Mouse (Mus musculus) inflammation-experienced regulatory T-cells (primary cell): ENCODE data around the gene Olfr519. TPM values are rescaled to one million over a fixed set of nuclear protein-coding genes. Genes with fewer than 3 reads are reported as not detected.

ENCODE experiments used
- polyA plus RNA-seq, 2 experiments: library from polyadenylated mRNA; unstranded; fragments of 100-300 nt; shearing (Covaris generic); gene quantifications; one replicate each; pipeline ENCODE4 v1.2.1; 2017

The Olfr519 gene
- not detected for polyA plus RNA-seq

GRCm38 (mm10) chr7:108894320-108894719 lies at the start of gene Olfr519:
Olfr519 (minus strand) TSS chr7:108894420.

GRCm38 (mm10) chr7:108933794-108934731 lies 39.8 kb upstream of the Olfr519 start, which contains the start of gene Eif3f:
Eif3f (plus strand) TSS chr7:108934417.

GRCm38 (mm10) chr7:108929726-108930393 lies 35.6 kb upstream of the Olfr519 start, which contains the start of gene Nlrp10:
Nlrp10 (minus strand) TSS chr7:108930178.

DNA sequence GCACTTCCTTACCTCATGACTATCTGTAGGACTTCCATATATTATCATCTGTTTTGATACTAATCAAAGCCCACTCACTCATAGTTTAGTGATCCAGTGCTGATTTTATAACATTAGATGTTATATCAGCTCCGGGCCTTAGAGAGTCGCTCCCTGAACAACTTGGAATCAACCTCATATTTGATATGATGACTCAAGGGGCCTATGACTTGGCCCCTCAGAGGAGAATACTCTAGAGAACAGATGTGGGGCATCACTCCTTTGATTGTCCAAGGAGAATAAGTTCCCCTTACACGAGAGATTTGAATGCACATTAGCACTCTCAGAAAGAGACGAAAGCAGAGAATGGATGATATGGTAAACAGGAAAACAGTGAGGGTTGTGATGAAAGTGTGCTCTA lies 9.3 kb downstream of the Olfr519 start, which contains the start of gene Olfr518:
TSS of gene Olfr518 (minus strand) at position 101 of the 400 bp plus-strand sequence.

GRCm38 (mm10) chr7:108872279-108872678 lies 21.9 kb downstream of the Olfr519 start, which contains the start of gene Olfr517:
Olfr517 (minus strand) TSS chr7:108872379.

GRCm38 (mm10) chr7:108850429-108850828 lies 43.8 kb downstream of the Olfr519 start, which contains the start of gene Olfr516:
Olfr516 (minus strand) TSS chr7:108850529.

Other genes with a start within 250 kb of the Olfr519 start
- under 1 TPM in 1 of 2 experiments, not detected in 1; 0.09 TPM for gene Olfr509, start 242.5 kb downstream of the Olfr519 start, polyA plus RNA-seq
- not detected for gene Olfr510, start 228.0 kb downstream of the Olfr519 start, polyA plus RNA-seq
- not detected for gene Olfr512, start 181.1 kb downstream of the Olfr519 start, polyA plus RNA-seq
- under 1 TPM in 1 of 2 experiments, not detected in 1; 0.18 TPM for gene Olfr513, start 143.4 kb downstream of the Olfr519 start, polyA plus RNA-seq
- not detected for gene Olfr514, start 68.4 kb downstream of the Olfr519 start, polyA plus RNA-seq
- gene Olfr516, start 43.9 kb downstream of the Olfr519 start, polyA plus RNA-seq: not detected
- not detected for gene Olfr517, start 22.0 kb downstream of the Olfr519 start, polyA plus RNA-seq
- gene Olfr518, start 9.4 kb downstream of the Olfr519 start, polyA plus RNA-seq: under 1 TPM; 0.24 to 0.43 TPM
- gene Nlrp10, start 35.8 kb upstream of the Olfr519 start, polyA plus RNA-seq: under 1 TPM in 1 of 2 experiments, not detected in 1; 0.19 TPM
- 100 to 1,000 TPM; 128 to 134 TPM for gene Eif3f, start 40.0 kb upstream of the Olfr519 start, polyA plus RNA-seq
- 1 to 10 TPM; 1.3 to 2.2 TPM for gene Tub, start 55.9 kb upstream of the Olfr519 start, polyA plus RNA-seq
- gene Ric3, start 188.9 kb upstream of the Olfr519 start, polyA plus RNA-seq: 1 to 10 TPM in 1 of 2 experiments, under 1 TPM in 1; 0.89 to 3.2 TPM